Mouse (Mus musculus): ENCODE data around the gene Gtpbp3. TPM values are rescaled to one million over a fixed set of nuclear protein-coding genes. Genes with fewer than 3 reads are reported as not detected.

The Gtpbp3 gene
- total RNA-seq, 2 experiments from 2014 or later, result 15.8 to 20.2 TPM

- intact Hi-C loops (cut with DNase I), result no loop called here
- DNase-seq, result peak; percentile 90 to 92
Measured at GRCm38 (mm10) chr8:71468916-71469315, 19.0 kb upstream of the Gtpbp3 start, which contains the start of gene Dda1. Gene Dda1 (plus strand): TSS chr8:71469199.

GRCm38 (mm10) chr8:71469411-71469810, 18.5 kb upstream of the Gtpbp3 start:
- intact Hi-C loops (cut with DNase I), result no loop called here
- peak; percentile 41 to 53 for DNase-seq

DNA sequence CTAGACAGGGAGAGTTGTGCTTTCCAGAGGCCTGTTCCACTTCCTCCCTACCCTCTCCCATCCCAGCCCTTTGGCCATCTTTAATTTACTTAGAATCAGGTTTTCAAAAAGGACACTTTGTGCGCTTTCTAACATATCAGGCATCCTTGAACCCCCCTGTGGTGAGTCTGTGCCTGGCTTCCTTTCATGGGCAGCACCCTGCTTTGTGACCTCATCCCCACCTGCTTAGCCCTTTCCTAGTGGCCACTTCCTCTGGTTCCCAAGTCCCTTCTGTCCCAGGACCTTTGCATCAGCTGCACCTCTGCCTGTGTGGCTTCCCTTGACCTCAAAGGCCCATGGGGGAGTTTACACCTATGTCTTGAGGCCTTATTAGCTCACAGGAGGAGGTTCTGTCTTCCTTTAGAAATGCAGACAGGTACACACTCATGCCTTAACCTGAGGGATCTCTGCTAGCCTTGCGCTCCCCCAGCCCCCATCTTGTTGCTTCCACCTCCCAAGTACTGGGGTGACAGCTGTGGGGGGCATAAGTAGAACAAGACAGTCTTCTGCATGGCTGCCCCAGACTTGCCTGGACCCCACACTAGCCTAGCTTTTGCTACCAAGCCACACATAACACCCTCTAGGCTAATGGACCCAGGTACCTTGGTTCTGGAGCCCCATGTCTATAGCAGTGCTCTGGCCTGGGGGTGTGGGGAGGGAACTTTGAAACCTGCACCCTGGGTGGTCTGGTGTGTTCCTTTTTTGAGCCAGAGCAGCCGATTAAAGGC, 17.6 kb upstream of the Gtpbp3 start:
- intact Hi-C loops (cut with DNase I), result no loop called here

DNA sequence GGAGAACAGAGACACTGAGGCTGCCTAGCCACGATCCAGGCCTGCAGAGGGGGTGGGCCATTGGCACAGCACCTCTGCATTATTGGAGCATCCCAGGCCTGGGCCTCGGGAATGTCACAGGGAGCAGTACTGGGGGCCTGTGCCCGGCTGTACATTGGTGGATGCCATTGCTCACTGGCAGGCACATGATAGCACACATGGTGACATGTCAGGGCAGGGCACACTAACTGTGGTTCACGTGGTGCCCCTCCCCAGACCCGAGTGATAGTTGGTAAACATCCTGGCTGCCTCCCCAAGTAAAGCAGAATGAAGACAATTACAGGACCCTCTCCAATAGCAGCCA, 17.0 kb upstream of the Gtpbp3 start:
- intact Hi-C loops (cut with DNase I), result no loop called here
- no peak for DNase-seq

More for the DNA sequence above, 17.6 kb upstream of the Gtpbp3 start:
- no peak for DNase-seq

DNA sequence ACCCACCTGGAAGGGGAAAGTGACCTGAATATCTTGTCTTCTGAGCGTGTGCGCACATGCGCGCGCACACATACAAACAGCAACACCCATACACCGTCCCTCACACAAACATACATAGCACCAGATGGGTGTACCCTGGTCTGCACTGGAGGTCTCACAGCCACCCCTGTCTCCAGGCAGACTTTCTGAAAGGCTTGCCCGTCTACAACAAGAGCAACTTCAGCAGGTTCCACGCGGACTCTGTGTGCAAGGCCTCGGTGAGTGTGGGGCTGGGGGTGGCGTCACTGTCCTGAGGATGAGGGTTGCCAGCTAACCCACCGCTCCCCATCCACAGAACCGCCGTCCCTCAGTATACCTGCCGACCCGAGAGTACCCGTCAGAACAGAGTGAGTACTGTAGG, 16.0 kb upstream of the Gtpbp3 start:
- intact Hi-C loops (cut with DNase I), result no loop called here
- DNase-seq, result no peak

- DNase-seq, result no peak
- intact Hi-C loops (cut with DNase I), result no loop called here
Measured at GRCm38 (mm10) chr8:71472601-71473386, 15.1 kb upstream of the Gtpbp3 start.

- no peak for DNase-seq
- intact Hi-C loops (cut with DNase I), result no loop called here
Measured at GRCm38 (mm10) chr8:71474344-71474743, 13.6 kb upstream of the Gtpbp3 start.

DNA sequence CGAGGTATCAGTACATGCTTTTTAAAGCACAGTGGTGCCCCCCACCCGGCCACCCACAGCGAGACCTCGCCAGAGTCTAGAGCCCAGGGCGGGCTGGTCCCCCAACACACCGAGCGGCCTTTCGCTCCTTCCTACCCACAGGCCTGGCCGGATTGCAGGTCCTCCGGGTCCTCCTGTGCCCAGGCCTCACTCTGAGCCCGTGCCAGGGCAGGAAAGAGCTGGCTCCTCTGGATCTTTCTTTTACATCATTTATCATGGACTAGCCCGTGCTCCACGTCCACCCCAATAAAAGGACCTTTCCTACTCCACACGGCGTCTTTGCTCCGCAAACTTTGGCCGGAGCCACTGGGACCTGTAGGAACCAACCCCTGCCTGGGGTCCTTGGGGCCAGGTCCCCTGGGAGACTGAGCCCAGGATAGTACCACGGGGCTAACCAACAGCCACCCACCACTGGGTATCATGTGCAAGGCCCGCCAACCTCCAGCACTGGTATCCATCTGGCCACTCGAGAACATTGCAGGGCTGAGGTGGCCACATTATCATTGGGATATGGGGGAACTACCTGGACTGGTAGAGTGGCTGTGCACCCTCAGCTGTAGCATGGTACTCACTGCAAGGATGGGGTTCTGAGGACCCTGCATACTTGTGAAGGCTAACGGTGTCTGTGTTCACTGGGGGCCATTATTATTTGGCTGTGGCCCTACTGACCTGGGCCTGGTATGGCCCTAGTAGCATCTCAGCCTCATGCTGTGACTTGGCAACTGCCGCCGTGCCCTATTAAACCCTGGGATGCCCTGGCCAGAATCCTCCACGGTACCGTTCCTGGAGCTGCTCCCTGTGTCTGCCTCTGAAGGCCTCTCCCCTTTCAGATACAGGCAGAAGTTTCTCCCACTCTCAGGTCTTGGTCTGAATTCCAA, 12.9 kb upstream of the Gtpbp3 start:
- intact Hi-C loops (cut with DNase I), result no loop called here
- DNase-seq, result no peak

GRCm38 (mm10) chr8:71475702-71476075, 12.2 kb upstream of the Gtpbp3 start:
- DNase-seq, result no peak
- intact Hi-C loops (cut with DNase I), result no loop called here

DNA sequence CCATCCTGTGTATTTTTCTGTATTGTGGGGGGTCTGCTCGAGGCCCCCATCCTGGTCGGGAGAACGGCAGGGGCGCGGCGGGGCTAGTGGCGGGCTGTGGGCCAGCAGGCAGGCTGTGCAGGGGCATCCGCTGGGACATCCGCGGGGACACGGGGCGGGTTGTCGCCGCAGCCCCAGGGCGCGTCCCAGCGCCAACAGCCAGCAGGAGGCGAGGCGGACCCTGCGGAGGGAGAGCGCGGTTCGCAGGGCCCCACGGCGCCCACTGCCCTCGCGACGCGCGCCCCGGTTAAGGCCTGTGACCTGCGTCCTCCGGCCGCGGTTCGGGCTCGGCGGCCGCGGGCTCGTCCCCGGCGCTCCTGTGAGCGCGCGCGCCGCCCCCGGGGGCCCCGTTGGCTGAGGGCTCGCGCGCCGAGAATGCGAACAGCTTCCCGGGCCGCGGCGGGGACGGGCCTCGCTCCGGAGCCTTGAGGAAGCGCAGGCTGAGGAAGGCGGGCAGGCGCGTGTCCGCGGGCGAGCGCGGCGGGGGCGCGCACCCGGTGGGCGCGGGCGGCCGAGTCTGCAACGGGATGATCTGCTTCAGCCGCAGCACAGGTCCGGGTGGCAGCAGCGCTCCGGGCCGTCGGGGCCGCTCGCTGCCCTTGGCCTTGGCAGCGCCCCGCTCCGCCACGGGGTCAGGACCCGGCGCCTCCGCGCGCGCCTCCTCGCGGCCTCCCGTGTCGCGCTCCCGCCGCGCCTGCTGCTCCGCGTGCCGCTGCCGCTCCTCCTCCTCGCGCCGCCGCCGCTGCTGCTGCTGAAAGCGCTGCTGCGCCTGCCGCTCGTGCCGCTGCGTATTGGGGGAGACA, 11.6 kb upstream of the Gtpbp3 start:
- DNase-seq, result peak; percentile 82 to 88
- intact Hi-C loops (cut with DNase I), result no loop called here

GRCm38 (mm10) chr8:71477196-71477845, 10.6 kb upstream of the Gtpbp3 start:
- DNase-seq, result no peak
- intact Hi-C loops (cut with DNase I), result no loop called here

- DNase-seq, result no peak
Measured at GRCm38 (mm10) chr8:71478943-71479342, 9.0 kb upstream of the Gtpbp3 start.

DNA sequence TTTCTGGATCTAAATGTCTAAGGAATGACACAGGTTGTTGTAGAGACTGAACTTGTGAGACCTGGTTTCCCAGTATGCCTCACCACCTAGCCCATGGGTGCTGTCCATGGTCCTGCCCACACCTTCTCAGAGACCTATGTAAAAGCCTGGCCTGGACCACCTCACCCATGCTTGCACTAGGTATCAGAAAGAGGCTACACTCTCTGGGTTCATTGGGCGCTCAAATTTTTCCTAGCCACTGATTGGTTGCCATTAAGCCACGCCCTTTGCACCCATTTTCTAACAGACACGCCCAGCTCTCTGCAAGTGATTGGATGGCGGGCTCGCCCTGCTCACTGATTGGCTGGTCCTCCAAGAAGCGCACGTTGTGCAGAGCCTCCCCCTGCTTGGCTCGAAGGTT, 4.0 kb upstream of the Gtpbp3 start:
- intact Hi-C loops (cut with DNase I), result no loop called here
- DNase-seq, result peak in 1 of 2 experiments; percentile 43

More at GRCm38 (mm10) chr8:71478943-71479342, 9.0 kb upstream of the Gtpbp3 start:
- intact Hi-C loops (cut with DNase I), result no loop called here

GRCm38 (mm10) chr8:71484736-71485135, 3.2 kb upstream of the Gtpbp3 start:
- intact Hi-C loops (cut with DNase I), result loop anchor here (5.0 kb wide), 1 partner anchor 117 kb away; the partner anchor contains the start of gene Use1
- no peak for DNase-seq

DNA sequence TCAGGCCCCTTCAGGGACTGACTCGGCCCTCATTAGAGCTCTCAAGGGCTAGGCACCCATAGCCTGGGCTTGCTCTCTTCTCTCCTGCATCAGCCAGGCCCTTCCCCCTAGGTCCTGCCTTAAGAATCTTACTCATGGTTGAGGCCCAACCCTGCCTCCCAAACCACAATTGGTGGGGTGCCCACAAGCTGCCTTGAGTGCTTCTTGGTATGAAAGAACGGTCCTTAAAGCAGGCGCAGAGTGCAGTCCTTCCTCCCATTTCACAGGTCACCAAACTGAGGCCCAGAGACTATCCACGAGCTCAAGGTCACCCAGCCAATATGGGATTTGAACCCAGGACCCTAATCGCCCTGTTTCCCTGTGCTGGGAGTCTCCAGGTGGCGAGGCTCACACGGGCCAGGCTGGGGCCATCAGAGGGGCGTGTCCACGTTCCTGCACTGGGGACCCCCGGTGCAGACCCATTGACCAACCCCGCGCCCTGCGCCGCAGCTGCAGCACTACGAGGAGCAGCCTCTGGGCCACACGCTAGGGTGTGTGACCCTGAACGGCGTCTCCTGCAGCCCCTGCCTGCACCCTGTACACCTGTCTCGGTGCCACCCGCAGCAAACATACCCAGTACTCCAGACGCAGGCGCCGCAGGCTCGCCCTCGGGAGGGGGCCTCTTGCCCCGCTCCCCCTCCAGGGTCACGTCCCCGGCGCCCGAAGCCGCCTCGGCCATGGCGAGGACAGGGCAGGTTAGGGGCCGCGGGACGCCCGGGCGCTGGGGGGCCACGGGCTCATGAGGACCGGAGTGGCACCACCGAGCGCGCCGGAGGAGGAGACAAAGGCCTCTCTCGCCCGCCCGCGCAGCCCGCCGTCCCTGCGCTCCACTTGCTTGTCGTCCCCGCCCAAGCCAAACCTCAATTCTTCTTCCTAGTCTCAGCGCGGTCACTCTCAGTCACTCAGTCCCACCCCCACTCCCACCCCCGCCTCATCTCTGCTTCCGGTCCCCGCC, 2.5 kb upstream of the Gtpbp3 start, which contains the start of gene Ano8:
TSS of gene Ano8 (minus strand) at position 822 of the 994 bp plus-strand sequence.
- DNase-seq, result peak; percentile 81 to 82
- intact Hi-C loops (cut with DNase I), result loop anchor here (5.0 kb wide), 1 partner anchor 118 kb away; the partner anchor contains the start of gene Use1

GRCm38 (mm10) chr8:71486136-71486529, 1.8 kb upstream of the Gtpbp3 start:
- intact Hi-C loops (cut with DNase I), result loop anchor here (5.0 kb wide), 1 partner anchor 119 kb away; the partner anchor contains the start of gene Use1
- DNase-seq, result no peak

DNA sequence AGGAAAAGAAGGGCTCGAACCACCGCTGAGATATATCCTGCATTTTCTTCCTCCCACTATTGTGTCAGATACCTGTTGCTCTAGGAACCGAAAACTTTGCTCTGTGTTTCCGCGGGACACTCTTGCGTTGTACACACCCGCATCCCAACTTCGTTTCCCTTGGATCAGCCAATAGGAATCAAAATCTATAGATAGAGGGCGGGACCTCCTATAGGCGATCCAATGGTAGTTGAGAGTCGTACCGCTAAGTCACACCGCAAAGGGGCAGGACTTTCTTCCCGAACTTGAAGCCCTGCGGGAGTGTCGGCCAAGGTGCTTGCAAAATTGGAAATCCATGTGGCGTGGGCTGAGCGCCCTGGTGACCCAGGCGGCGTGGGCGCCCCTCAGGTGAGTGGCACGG, 551 bp downstream of the Gtpbp3 start:
- intact Hi-C loops (cut with DNase I), result loop anchor here (5.0 kb wide), 1 partner anchor 121 kb away; the partner anchor contains the start of gene Use1
- DNase-seq, result peak; percentile 88 to 89

- peak; percentile 89 to 91 for DNase-seq
- intact Hi-C loops (cut with DNase I), result loop anchor here (1.0 kb wide), 1 partner anchor 26 kb away; no protein-coding TSS in a partner anchor
Measured at GRCm38 (mm10) chr8:71495039-71495438, 7.1 kb downstream of the Gtpbp3 start.
